Mouse (Mus musculus) MEL (cell line): ENCODE results near the gene Guca2a. TPM values are rescaled to one million over a fixed set of nuclear protein-coding genes. Genes with fewer than 3 reads are reported as not detected.
A peak's percentile ranks its signal among the peaks of the same experiment; 100 is the strongest.

ENCODE experiments used
- DNase-seq: peaks from one replicate; pipeline ENCODE4 v3.0.0; 2011; ENCODE audit warnings: low read depth, low spot score
- H3K27ac ChIP-seq: 2 replicates; pipeline ENCODE4 v1.5.1; 2012; ENCODE audit warnings: low read depth, mild to moderate bottlenecking, control low read depth, low read length, moderate library complexity; ENCODE audit not compliant: control insufficient read depth
- H3K27me3 ChIP-seq, 2 experiments: fragments of 150-350 bp in 1 of 2; sonication (generic) in 1 of 2; 2 replicates each; pipeline ENCODE4 v1.6.1; 2012; ENCODE audit warnings: low read length in 2 of 2, mild to moderate bottlenecking in 2 of 2, improper control_type of control experiment in 1 of 2, moderate library complexity in 1 of 2; ENCODE audit not compliant: insufficient read depth in 2 of 2, control insufficient read depth in 1 of 2
- H3K36me3 ChIP-seq, 2 experiments: 2 replicates each; pipeline ENCODE4 v1.6.1; 2012 to 2014; ENCODE audit warnings: low read length in 2 of 2, improper control_type of control experiment in 1 of 2, inconsistent platforms in 1 of 2, mild to moderate bottlenecking in 1 of 2; ENCODE audit not compliant: insufficient read depth in 2 of 2, control insufficient read depth in 1 of 2
- H3K4me1 ChIP-seq, 2 experiments: fragments of 150-350 bp in 1 of 2; sonication (generic) in 1 of 2; 2 replicates each; pipeline ENCODE4 v1.6.1; 2012; ENCODE audit warnings: low read length in 2 of 2, improper control_type of control experiment in 1 of 2, mild to moderate bottlenecking in 1 of 2; ENCODE audit not compliant: insufficient read depth in 2 of 2, control insufficient read depth in 1 of 2
- H3K4me3 ChIP-seq, 2 experiments: fragments of 150-350 bp in 1 of 2; sonication (generic) in 1 of 2; 2 replicates each; pipeline ENCODE4 v1.5.1; 2012; ENCODE audit warnings: low read depth in 2 of 2, low read length in 2 of 2, mild to moderate bottlenecking in 2 of 2, moderate library complexity in 2 of 2, control low read depth in 1 of 2, improper control_type of control experiment in 1 of 2; ENCODE audit not compliant: control insufficient read depth in 1 of 2, insufficient read depth in 1 of 2
- H3K79me2 ChIP-seq: 2 replicates; pipeline ENCODE4 v1.6.1; 2012; ENCODE audit warnings: mild to moderate bottlenecking, low read length, moderate library complexity; ENCODE audit not compliant: control insufficient read depth, poor library complexity, insufficient read depth
- H3K9ac ChIP-seq: 2 replicates; pipeline ENCODE4 v1.6.1; 2012; ENCODE audit warnings: low read depth, mild to moderate bottlenecking, control low read depth, low read length, moderate library complexity; ENCODE audit not compliant: control insufficient read depth, poor library complexity, severe bottlenecking
- H3K9me3 ChIP-seq: fragments of 150-350 bp; sonication (generic); replicated peaks from 2 replicates; pipeline ENCODE4 v1.6.1; 2012; ENCODE audit warnings: mild to moderate bottlenecking, low read length, improper control_type of control experiment, moderate library complexity; ENCODE audit not compliant: insufficient read depth
- CHD1 ChIP-seq: IDR thresholded peaks from 2 replicates; pipeline ENCODE4 v1.6.1; 2012; ENCODE audit warnings: low read depth, mild to moderate bottlenecking, inconsistent platforms, low read length, improper control_type of control experiment
- CTCF ChIP-seq, 3 experiments: IDR thresholded peaks in 2 of 3; conservative IDR thresholded peaks in 1 of 3; 2 replicates each; pipeline ENCODE4 v1.5.1; 2011 to 2012; ENCODE audit warnings: low read length in 3 of 3, low read depth in 2 of 3, mild to moderate bottlenecking in 2 of 3, improper control_type of control experiment in 1 of 3, inconsistent platforms in 1 of 3, mixed read lengths in 1 of 3, moderate library complexity in 1 of 3; ENCODE audit not compliant: control insufficient read depth in 1 of 3, insufficient read depth in 1 of 3, poor library complexity in 1 of 3, severe bottlenecking in 1 of 3
- ELF1 ChIP-seq: IDR thresholded peaks from 2 replicates; pipeline ENCODE4 v1.6.1; 2014; ENCODE audit warnings: low read depth, mild to moderate bottlenecking, inconsistent platforms, low read length, improper control_type of control experiment, moderate library complexity
- GATA1 ChIP-seq: IDR thresholded peaks from 2 replicates; pipeline ENCODE4 v1.6.1; 2011; ENCODE audit warnings: low read depth, low read length, improper control_type of control experiment
- MYC ChIP-seq: IDR thresholded peaks from 2 replicates; pipeline ENCODE4 v1.6.1; 2011; ENCODE audit warnings: low read depth, mild to moderate bottlenecking, low read length, improper control_type of control experiment, moderate library complexity
- NELFE ChIP-seq: IDR thresholded peaks from 2 replicates; pipeline ENCODE4 v1.6.1; 2011; ENCODE audit warnings: low read depth, low read length, improper control_type of control experiment
- POLR2A ChIP-seq, 2 experiments: IDR thresholded peaks; 2 replicates each; pipeline ENCODE4 v1.6.1; 2011 to 2012; ENCODE audit warnings: low read length in 2 of 2, mild to moderate bottlenecking in 2 of 2, control low read depth in 1 of 2, improper control_type of control experiment in 1 of 2, low read depth in 1 of 2, moderate library complexity in 1 of 2; ENCODE audit not compliant: control insufficient read depth in 1 of 2, insufficient read depth in 1 of 2, poor library complexity in 1 of 2
- RCOR1 ChIP-seq: IDR thresholded peaks from 2 replicates; pipeline ENCODE4 v1.6.1; 2012; ENCODE audit warnings: low read depth, mild to moderate bottlenecking, inconsistent platforms, low read length, improper control_type of control experiment
- TCF12 ChIP-seq: IDR thresholded peaks from 2 replicates; pipeline ENCODE4 v1.6.1; 2014; ENCODE audit warnings: low read depth, mild to moderate bottlenecking, inconsistent platforms, low read length, improper control_type of control experiment, moderate library complexity
- USF1 ChIP-seq: IDR thresholded peaks from 2 replicates; pipeline ENCODE4 v1.6.1; 2014; ENCODE audit warnings: low read depth, mild to moderate bottlenecking, inconsistent platforms, low read length, improper control_type of control experiment, moderate library complexity
- ZKSCAN1 ChIP-seq: IDR thresholded peaks from 2 replicates; pipeline ENCODE4 v1.6.1; 2012; ENCODE audit warnings: low read depth, mild to moderate bottlenecking, inconsistent platforms, low read length, improper control_type of control experiment, moderate library complexity
- ZMIZ1 ChIP-seq: IDR thresholded peaks from 2 replicates; pipeline ENCODE4 v1.6.1; 2012; ENCODE audit warnings: low read depth, mild to moderate bottlenecking, inconsistent platforms, low read length, improper control_type of control experiment, moderate library complexity
- ZNF384 ChIP-seq: IDR thresholded peaks from 2 replicates; pipeline ENCODE4 v1.6.1; 2012; ENCODE audit warnings: low read depth, mild to moderate bottlenecking, inconsistent platforms, low read length, improper control_type of control experiment
- polyA plus RNA-seq, 2 experiments: library from polyadenylated mRNA; stranded (reverse) in 1 of 2; unstranded in 1 of 2; fragments of >175 nt in 1 of 2; fragments of >200 nt in 1 of 2; gene quantifications; 2 replicates each; pipeline versions ENCODE4 v1.2.1 to v1.2.4; 2012; ENCODE audit warnings: low replicate concordance in 2 of 2, low read depth in 1 of 2; ENCODE audit not compliant: insufficient read length in 2 of 2, insufficient read depth in 1 of 2, missing spikeins in 1 of 2
- total RNA-seq: library from RNA; depleted of rRNA; stranded (reverse); fragments of 300-350 nt; gene quantifications from 2 replicates; pipeline ENCODE4 v1.2.3, GENCODE M21; 2012; rRNA removed

Gene Guca2a
- total RNA-seq (not detected in 2 replicates), polyA plus RNA-seq (not detected)

- peaks cover 0 to 10% of the 10 kb centered on the region in 2 experiments; a peak in 2 of 4 replicates for H3K36me3 ChIP-seq
- TF ChIP-seq GATA1 (peak; percentile 68), ELF1 (no peak)
- no peak for DNase-seq
- no peak within 1 kb of the TSS for H3K4me3 ChIP-seq
- H3K27ac ChIP-seq, result no peak within 1 kb of the TSS
- no peak within 1 kb of the TSS for H3K9ac ChIP-seq
- H3K79me2 ChIP-seq, result no peaks in the 10 kb centered on the region
- peaks cover 2 to 12% of the 10 kb centered on the region in 2 experiments; a peak in 3 of 4 replicates for H3K4me1 ChIP-seq
- H3K27me3 ChIP-seq, result no peaks in the 10 kb centered on the region; a peak in 1 of 4 replicates
- H3K9me3 ChIP-seq, result no peaks in the 10 kb centered on the region
These were observed at the start of gene Guca2a for GRCm38 (mm10) chr4:119637176-119637845. Guca2a (plus strand) TSS chr4:119637704.

- H3K4me1 ChIP-seq, result no peaks in the 10 kb centered on the region
- H3K4me3 ChIP-seq, result no peak overlapping the region
- H3K27me3 ChIP-seq, result no peaks in the 10 kb centered on the region
- peaks cover 4% of the 10 kb centered on the region; the same call in 1 of the 2 replicates for H3K79me2 ChIP-seq
- H3K27ac ChIP-seq, result no peak overlapping the region
- TF ChIP-seq TCF12 (no peak), CTCF (IDR thresholded peaks at IDR 0.05 in 2 of 3, conservative IDR thresholded peaks at IDR 0.05 in 1 of 3; ENCODE audit: control insufficient read depth in 1 of 3, insufficient read depth in 1 of 3, low read depth in 2 of 3, low read length in 3 of 3, poor library complexity in 1 of 3, severe bottlenecking in 1 of 3) (peak; percentile 25 to 43 (median 28); a peak in 4 of 6 replicates)
- DNase-seq, result peak; percentile 37
- H3K9ac ChIP-seq, result no peak overlapping the region
- no peaks in the 10 kb centered on the region for H3K9me3 ChIP-seq
- H3K36me3 ChIP-seq, result peaks cover 4 to 18% of the 10 kb centered on the region in 2 experiments
These were observed 49.5 kb upstream of the Guca2a start for GRCm38 (mm10) chr4:119588037-119588436.

- no peak for TF ChIP-seq MYC
- no peak for TF ChIP-seq NELFE
- no peak for TF ChIP-seq USF1
- no peak for TF ChIP-seq CHD1
- no peak for TF ChIP-seq ELF1
- TF ChIP-seq ZKSCAN1, result no peak
- no peak for TF ChIP-seq ZNF384
- no peak for TF ChIP-seq RCOR1
- no peak for TF ChIP-seq POLR2A (IDR thresholded peaks at IDR 0.05; ENCODE audit: control insufficient read depth in 1 of 2, insufficient read depth in 1 of 2, low read depth in 1 of 2, low read length in 2 of 2, poor library complexity in 1 of 2)
- TF ChIP-seq TCF12, result no peak
- TF ChIP-seq ZMIZ1, result no peak
- TF ChIP-seq, all 39 proteins: peak for 0
- Histone ChIP-seq H3K27ac (no peak overlapping the region), H3K36me3 (peaks cover 4 to 15% of the 10 kb centered on the region in 2 experiments), H3K9me3 (no peaks in the 10 kb centered on the region), H3K27me3 (no peaks in the 10 kb centered on the region), H3K4me3 (no peak overlapping the region), H3K9ac (no peak overlapping the region), H3K4me1 (no peaks in the 10 kb centered on the region), H3K79me2 (peaks cover 5% of the 10 kb centered on the region; the same call in 1 of the 2 replicates)
- DNase-seq, result no peak
These were observed 48.1 kb upstream of the Guca2a start for GRCm38 (mm10) chr4:119589423-119589822.
